Mouse (Mus musculus): Measurements from ENCODE around the gene Fkbp1a. TPM values are rescaled to one million over a fixed set of nuclear protein-coding genes. Genes with fewer than 3 reads are reported as not detected.

Gene Fkbp1a
- polyA plus RNA-seq, 1 experiment = 283 TPM

DNA sequence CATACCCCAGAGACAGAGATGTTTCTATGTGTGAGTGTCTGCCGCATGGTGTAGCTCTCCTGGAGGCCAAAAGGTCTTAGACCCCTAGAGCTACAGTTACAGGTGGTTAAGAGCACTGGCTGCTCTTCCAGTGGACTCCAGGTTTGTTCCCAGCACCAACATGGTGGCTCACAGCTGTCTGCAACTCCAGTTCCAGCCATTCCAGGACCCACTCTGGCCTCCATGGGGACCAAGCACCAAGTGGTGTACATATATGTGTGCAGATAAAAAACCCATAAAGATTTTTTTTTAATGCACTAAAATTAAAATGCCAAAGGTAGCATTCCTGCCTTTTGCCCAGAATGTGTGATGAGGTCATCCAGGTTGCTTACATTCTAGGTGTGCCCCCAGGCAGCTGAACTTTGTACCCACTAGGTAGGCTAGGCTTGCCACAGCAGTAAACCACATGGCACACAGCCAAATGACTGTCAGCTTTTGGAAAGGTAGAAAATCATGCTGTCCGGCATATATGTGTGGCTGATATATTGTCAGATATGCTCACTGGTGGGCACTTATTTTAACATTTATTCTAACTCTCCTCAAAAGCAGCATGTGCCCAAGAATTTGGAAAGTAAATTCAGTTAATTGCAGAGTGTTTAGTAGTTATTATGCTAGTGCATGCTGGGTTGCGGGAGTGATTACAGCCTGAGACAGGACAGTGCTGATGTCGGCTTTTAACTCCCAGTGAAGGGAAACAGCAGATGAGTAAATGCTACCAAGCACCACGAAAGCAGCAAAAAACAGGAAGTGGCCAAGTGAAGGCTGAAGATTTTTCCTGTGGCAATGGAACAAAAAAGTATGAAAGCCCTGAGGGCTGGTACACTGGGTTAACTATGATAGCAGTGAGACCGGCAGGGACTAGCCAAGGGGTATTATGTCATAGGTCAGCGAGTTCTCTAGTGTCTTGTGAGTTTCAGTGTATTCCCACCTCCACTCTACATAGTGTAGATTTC, 20.9 kb downstream of the Fkbp1a start:
- 78% methylated on average over 7 of the region's 7 CpGs for WGBS
- DNase-seq = no peak

DNA sequence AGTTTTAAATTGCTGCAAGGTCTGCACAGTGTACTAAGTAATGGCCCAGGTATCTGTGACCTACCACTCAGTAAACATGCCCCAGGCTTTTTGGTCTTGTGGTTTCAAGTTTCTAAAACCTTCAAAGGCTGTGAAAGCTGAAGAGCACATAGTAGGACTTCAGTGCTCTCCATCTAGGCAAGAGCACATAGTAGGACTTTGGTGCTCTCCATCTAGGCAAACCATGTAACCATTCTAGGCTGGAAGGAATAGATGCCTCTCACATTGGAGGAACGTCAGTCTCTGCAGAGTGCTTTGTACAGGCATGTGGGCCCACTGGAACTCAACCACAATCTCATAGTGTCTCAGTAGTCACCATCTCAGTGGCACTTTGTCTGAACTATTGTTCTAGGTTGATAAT, 21.7 kb downstream of the Fkbp1a start:
- no peak overlapping the region for H3K4me3 ChIP-seq (replicated peaks; ENCODE audit: insufficient read depth, low read depth, low read length)
- no peak for TF ChIP-seq POLR2A (IDR thresholded peaks at IDR 0.05; ENCODE audit: borderline replicate concordance, insufficient read depth, low read length)
- no peak for TF ChIP-seq CTCF (IDR thresholded peaks at IDR 0.05; ENCODE audit: borderline replicate concordance, insufficient read depth, low read depth, low read length)
- H3K27ac ChIP-seq (ENCODE audit: insufficient read depth, low read length) = no peak overlapping the region
- H3K4me1 ChIP-seq (ENCODE audit: control insufficient read depth, insufficient read depth, low read length) = no peaks in the 10 kb centered on the region
- WGBS = 95% methylated on average over 1 of the region's 1 CpGs
- no peaks in the 10 kb centered on the region for H3K27me3 ChIP-seq (ENCODE audit: control insufficient read depth, insufficient read depth, low read length)
- no peak for DNase-seq

More for the DNA sequence above, 20.9 kb downstream of the Fkbp1a start:
- H3K27me3 ChIP-seq (ENCODE audit: control insufficient read depth, insufficient read depth, low read length) = no peaks in the 10 kb centered on the region
- H3K4me3 ChIP-seq (replicated peaks; ENCODE audit: insufficient read depth, low read depth, low read length) = no peak overlapping the region
- H3K27ac ChIP-seq (ENCODE audit: insufficient read depth, low read length) = no peak overlapping the region
- H3K4me1 ChIP-seq (ENCODE audit: control insufficient read depth, insufficient read depth, low read length) = no peaks in the 10 kb centered on the region
- no peak for TF ChIP-seq POLR2A (IDR thresholded peaks at IDR 0.05; ENCODE audit: borderline replicate concordance, insufficient read depth, low read length)
- TF ChIP-seq CTCF (IDR thresholded peaks at IDR 0.05; ENCODE audit: borderline replicate concordance, insufficient read depth, low read depth, low read length) = no peak

DNA sequence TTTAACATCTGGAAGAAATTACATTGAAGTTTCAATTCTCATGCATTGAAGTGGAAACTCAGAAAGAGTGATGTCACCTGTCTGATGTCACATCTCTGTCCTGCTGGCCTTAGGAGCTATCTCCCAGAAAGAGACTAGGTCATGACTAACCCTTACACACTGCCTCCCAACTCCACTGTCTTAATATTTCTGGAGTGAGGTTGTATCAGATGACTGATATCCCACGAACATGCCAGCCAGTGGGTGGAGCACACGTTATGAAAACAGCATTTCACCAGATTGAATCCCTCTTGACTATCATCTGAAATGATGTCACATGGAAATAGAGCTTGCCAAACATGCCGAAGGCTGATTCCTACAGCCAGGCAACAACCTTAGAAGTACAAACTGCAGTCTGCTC, 22.7 kb downstream of the Fkbp1a start:
- Histone ChIP-seq H3K4me3 (replicated peaks; ENCODE audit: insufficient read depth, low read depth, low read length) (no peak overlapping the region), H3K4me1 (ENCODE audit: control insufficient read depth, insufficient read depth, low read length) (no peaks in the 10 kb centered on the region), H3K27me3 (ENCODE audit: control insufficient read depth, insufficient read depth, low read length) (no peaks in the 10 kb centered on the region), H3K27ac (ENCODE audit: insufficient read depth, low read length) (no peak overlapping the region)
- WGBS = 40% methylated on average over 3 of the region's 3 CpGs
- no peak for DNase-seq
- TF ChIP-seq POLR2A (IDR thresholded peaks at IDR 0.05; ENCODE audit: borderline replicate concordance, insufficient read depth, low read length) (no peak), CTCF (IDR thresholded peaks at IDR 0.05; ENCODE audit: borderline replicate concordance, insufficient read depth, low read depth, low read length) (no peak)

DNA sequence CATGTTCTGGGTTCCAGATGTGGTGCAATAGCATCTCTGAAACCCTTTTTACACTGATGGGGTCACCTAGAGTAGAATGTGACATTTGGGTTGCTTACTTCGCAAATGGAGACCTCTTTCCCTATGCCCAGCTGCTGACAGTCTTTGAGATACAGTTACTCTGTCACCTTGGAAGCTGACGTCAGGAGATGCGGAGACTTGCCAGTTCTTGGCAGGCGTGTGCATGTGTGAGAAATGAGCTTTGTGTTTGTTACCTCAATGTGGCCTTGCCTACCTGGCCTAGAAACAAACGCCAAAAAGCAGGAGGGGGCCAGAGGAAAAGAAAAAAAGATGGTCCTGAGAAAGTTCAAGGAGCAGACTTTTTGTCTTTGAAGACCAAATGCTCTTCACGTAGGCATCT, 24.6 kb downstream of the Fkbp1a start:
- H3K4me3 ChIP-seq (replicated peaks; ENCODE audit: insufficient read depth, low read depth, low read length) = no peak overlapping the region
- DNase-seq = no peak
- no peaks in the 10 kb centered on the region for H3K27me3 ChIP-seq (ENCODE audit: control insufficient read depth, insufficient read depth, low read length)
- no peak overlapping the region for H3K27ac ChIP-seq (ENCODE audit: insufficient read depth, low read length)
- WGBS = 83% methylated on average over 6 of the region's 6 CpGs
- H3K4me1 ChIP-seq (ENCODE audit: control insufficient read depth, insufficient read depth, low read length) = no peaks in the 10 kb centered on the region
- TF ChIP-seq POLR2A (IDR thresholded peaks at IDR 0.05; ENCODE audit: borderline replicate concordance, insufficient read depth, low read length) (no peak), CTCF (IDR thresholded peaks at IDR 0.05; ENCODE audit: borderline replicate concordance, insufficient read depth, low read depth, low read length) (no peak)

DNA sequence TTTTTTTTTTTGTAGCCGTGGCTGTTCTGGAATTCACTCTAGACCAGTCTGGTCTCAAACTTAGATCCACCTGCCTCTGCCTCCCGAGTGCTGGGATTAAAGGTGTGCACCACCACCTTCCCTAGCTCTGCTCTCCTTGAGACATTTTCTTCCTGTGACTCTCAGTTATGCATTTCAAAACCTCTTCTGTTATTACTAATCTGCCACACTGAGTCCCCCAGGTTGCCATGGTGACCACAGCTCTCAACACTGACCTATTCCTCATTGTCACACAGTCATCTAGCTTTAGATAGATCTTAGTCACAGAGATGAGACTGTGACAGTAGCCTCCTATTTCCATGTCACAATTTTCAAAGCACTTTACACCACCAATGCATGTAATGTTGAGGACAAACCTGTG, 27.2 kb downstream of the Fkbp1a start:
- no peak for DNase-seq
- H3K4me1 ChIP-seq (ENCODE audit: control insufficient read depth, insufficient read depth, low read length) = no peaks in the 10 kb centered on the region
- H3K4me3 ChIP-seq (replicated peaks; ENCODE audit: insufficient read depth, low read depth, low read length) = no peak overlapping the region
- H3K27me3 ChIP-seq (ENCODE audit: control insufficient read depth, insufficient read depth, low read length) = no peaks in the 10 kb centered on the region
- TF ChIP-seq POLR2A (IDR thresholded peaks at IDR 0.05; ENCODE audit: borderline replicate concordance, insufficient read depth, low read length) (no peak), CTCF (IDR thresholded peaks at IDR 0.05; ENCODE audit: borderline replicate concordance, insufficient read depth, low read depth, low read length) (no peak)
- 87% methylated on average over 2 of the region's 2 CpGs for WGBS
- H3K27ac ChIP-seq (ENCODE audit: insufficient read depth, low read length) = no peak overlapping the region

DNA sequence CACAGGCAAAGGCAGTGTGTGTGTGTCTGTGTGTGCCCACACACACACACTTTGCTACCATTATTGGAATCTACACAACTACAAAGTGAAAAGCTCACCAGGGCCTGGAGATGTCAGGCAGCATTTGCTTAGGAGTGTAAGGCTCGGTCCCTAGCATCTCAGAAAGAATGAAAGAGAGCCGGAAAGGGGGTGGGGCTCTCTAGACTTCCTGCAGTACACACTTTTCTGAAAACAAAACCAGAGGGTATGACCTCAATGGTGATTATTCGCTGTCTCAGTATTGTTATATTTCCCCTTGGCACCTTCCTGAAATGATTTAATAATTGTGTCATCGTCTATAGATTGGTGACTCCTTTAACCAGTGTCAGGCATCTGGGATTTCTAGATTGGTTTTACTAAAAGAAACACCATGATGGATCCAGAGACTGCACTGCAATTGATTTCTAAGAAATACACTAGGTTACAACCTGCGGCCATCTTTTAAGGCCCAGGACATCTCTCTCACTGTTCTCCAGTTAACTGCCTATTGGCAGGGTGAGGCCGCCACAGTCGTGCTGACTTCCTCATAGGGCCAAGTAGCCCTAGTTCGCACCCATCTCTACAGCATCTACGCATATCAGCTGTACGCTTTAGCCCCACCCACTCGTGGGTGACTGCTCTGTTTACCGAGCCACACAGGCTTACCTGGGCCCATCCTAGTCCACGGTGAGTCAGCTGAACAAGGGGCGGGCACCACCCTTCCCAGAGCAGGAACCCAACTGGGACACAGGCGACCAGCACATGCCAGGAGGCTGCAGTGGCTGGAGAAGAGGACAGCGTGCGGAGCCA, 29.8 kb downstream of the Fkbp1a start, which contains the start of gene Sdcbp2:
TSS of gene Sdcbp2 (plus strand) at position 750 of the 828 bp plus-strand sequence.
- WGBS = 70% methylated on average over 17 of the region's 17 CpGs
- no peaks in the 10 kb centered on the region for H3K4me1 ChIP-seq (ENCODE audit: control insufficient read depth, insufficient read depth, low read length)
- TF ChIP-seq CTCF (IDR thresholded peaks at IDR 0.05; ENCODE audit: borderline replicate concordance, insufficient read depth, low read depth, low read length) = no peak
- no peak for TF ChIP-seq POLR2A (IDR thresholded peaks at IDR 0.05; ENCODE audit: borderline replicate concordance, insufficient read depth, low read length)
- no peaks in the 10 kb centered on the region for H3K27me3 ChIP-seq (ENCODE audit: control insufficient read depth, insufficient read depth, low read length)
- no peak for DNase-seq
- H3K27ac ChIP-seq (ENCODE audit: insufficient read depth, low read length) = no peak within 1 kb of the TSS
- no peak within 1 kb of the TSS for H3K4me3 ChIP-seq (replicated peaks; ENCODE audit: insufficient read depth, low read depth, low read length)

DNA sequence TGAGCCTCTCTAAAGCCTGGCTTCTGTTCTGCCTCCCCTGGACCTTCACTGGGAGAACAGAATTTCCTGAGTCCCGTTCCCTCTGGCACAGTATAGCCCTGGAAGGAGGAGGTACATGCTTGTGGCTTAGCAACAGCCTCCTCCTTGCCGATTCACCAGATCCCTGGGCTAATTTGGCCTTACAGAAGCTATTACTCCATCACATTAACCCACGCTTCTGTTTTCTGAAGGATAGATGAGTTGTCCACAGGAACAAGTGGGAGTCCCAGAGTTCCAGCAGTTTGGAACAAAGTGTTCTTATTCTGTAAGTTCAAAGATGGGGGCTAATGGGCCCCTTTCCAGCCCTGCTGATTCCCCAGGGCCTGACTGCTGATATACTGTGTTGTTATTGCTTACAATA, 31.4 kb downstream of the Fkbp1a start:
- no peaks in the 10 kb centered on the region for H3K4me1 ChIP-seq (ENCODE audit: control insufficient read depth, insufficient read depth, low read length)
- TF ChIP-seq POLR2A (IDR thresholded peaks at IDR 0.05; ENCODE audit: borderline replicate concordance, insufficient read depth, low read length) (no peak), CTCF (IDR thresholded peaks at IDR 0.05; ENCODE audit: borderline replicate concordance, insufficient read depth, low read depth, low read length) (no peak)
- H3K27ac ChIP-seq (ENCODE audit: insufficient read depth, low read length) = no peak overlapping the region
- H3K4me3 ChIP-seq (replicated peaks; ENCODE audit: insufficient read depth, low read depth, low read length) = no peak overlapping the region
- H3K27me3 ChIP-seq (ENCODE audit: control insufficient read depth, insufficient read depth, low read length) = no peaks in the 10 kb centered on the region
- WGBS = 36% methylated on average over 3 of the region's 3 CpGs
- DNase-seq = no peak

Data from cerebellum, adult 2 months (tissue).